8 mouse cellular contexts compared by ENCODE assay signal in the genomic region with DNA sequence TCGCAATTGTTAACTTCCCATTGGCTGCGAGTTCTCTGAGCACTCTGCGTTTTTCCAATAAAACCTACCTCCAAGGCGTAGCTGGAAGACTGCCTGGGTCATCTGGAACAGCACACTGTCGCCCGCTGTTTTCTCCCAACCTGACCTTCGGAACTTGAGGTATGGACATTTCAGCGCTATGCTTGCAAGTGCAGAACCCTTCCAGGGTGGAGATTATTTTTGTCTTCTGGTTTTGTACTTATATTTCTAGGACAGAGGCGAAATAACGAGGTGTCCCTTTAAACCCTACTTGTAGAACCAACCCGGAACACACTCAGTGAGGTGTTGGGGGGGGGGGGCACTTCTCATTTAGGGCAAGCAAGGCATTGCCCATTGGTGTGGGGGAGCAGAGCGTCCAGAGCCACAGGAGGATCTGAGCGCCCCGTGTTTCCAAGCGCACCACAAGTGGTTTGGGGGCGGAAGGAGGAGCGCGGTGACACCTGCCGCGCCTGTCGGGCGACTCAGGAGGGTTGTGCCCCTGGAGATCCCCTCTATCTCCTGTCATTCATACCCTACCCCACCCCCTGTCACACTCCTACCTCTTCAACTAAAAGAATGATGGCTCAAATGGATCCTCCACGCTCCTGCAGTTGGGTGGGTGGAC. TPM values are rescaled to one million over a fixed set of nuclear protein-coding genes. Genes with fewer than 3 reads are reported as not detected.
DNase-seq lines count a peak whose midpoint lies in the region; ATAC-seq lines count a peak whose summit lies in the region.

A gene (plus strand): TSS at position 576 of the 643 bp plus-strand sequence.

- H3K27me3 ChIP-seq in hindbrain, embryonic 14.5 days (ENCODE audit: control insufficient read depth, insufficient read depth, low read length): peaks cover 29% of the 10 kb centered on the region; the same call in 1 of the 2 replicates

- no peaks in the 10 kb centered on the region for H3K9me3 ChIP-seq in hindbrain, embryonic 14.5 days (ENCODE audit: control insufficient read depth, low read length)

- H3K4me3 ChIP-seq in hindbrain, embryonic 14.5 days (replicated peaks; ENCODE audit: low read length): peak within 1 kb of the TSS; percentile 69

- DNase-seq in left cerebral cortex, adult 18-20 months (ENCODE audit: low spot score in 2 of 2): peak; percentile 23 to 34
- DNase-seq in left cerebral cortex, adult 11 months (ENCODE audit: low spot score): no peak
- peak; percentile 27 to 45 for DNase-seq in cerebellum, adult 18-20 months
- DNase-seq in gastrocnemius, adult 18-20 months (ENCODE audit: low spot score): peak; percentile 51
- no peak for DNase-seq in hindbrain, embryonic 14.5 days (ENCODE audit: low spot score)
- DNase-seq in layer of hippocampus, postnatal 14 days (ENCODE audit: low spot score in 2 of 2): peak; percentile 20 to 22
- DNase-seq in lung, postnatal 10 days: peak; percentile 15
- DNase-seq in retina, embryonic 14.5 days (ENCODE audit: low spot score): peak; percentile 54

- H3K36me3 ChIP-seq in hindbrain, embryonic 14.5 days (replicated peaks; ENCODE audit: control insufficient read depth, insufficient read depth): no peaks in the 10 kb centered on the region

- peak within 1 kb of the TSS; percentile 63 for H3K9ac ChIP-seq in hindbrain, embryonic 14.5 days

- H3K4me2 ChIP-seq in hindbrain, embryonic 14.5 days (replicated peaks): peak within 1 kb of the TSS; percentile 87

- peaks cover 13% of the 10 kb centered on the region for H3K4me1 ChIP-seq in hindbrain, embryonic 14.5 days (replicated peaks; ENCODE audit: control insufficient read depth, insufficient read depth, low read length)

- peak; percentile 41 for ATAC-seq in hindbrain, embryonic 14.5 days (ENCODE audit: low FRiP score)

- H3K27ac ChIP-seq in hindbrain, embryonic 14.5 days: no peak within 1 kb of the TSS

- under 1% methylated on average over 23 of the region's 23 CpGs for WGBS in hindbrain, embryonic 14.5 days

RNA-seq across cellular contexts. Expression of the gene that starts here (rescaled TPM):
- total RNA-seq in left cerebral cortex, adult 18-20 months (2021): 10 to 100 TPM; 83.8 to 85.6 TPM
- total RNA-seq in gastrocnemius, adult 18-20 months (2021): 10 to 100 TPM; 31.7 to 31.9 TPM
- 1.3 and 1.4 TPM in 2 replicates for polyA plus RNA-seq in hindbrain, embryonic 14.5 days (2014; fragmentation: Nextera tagmentation; extraction: Ambion mirVana)
- 10 to 100 TPM; 29.3 to 40.4 TPM for total RNA-seq in layer of hippocampus, postnatal 14 days (2021)

Comparison
In these comparisons a context has a peak if more than half of its experiments do, and no peak if none do; other contexts are left out.
1. DNase-seq: peak in left cerebral cortex, adult 18-20 months (2 of 2), cerebellum, adult 18-20 months (2 of 2), gastrocnemius, adult 18-20 months (single experiment), layer of hippocampus, postnatal 14 days (2 of 2), lung, postnatal 10 days (single experiment) and retina, embryonic 14.5 days (single experiment); none in left cerebral cortex, adult 11 months (single experiment) and hindbrain, embryonic 14.5 days (single experiment).